8 mouse cellular contexts compared by ENCODE assay signal in genomic region chr10:87813073-87813590, GRCm38 (mm10). TPM values are rescaled to one million over a fixed set of nuclear protein-coding genes. Genes with fewer than 3 reads are reported as not detected.
A peak's percentile ranks its signal among the peaks of the same experiment; 100 is the strongest.
DNase-seq lines count a peak whose midpoint lies in the region; ATAC-seq and TF ChIP-seq lines count a peak whose summit lies in the region.

No protein-coding gene starts in this region.

- H3K36me3 ChIP-seq in liver, postnatal 0 days (replicated peaks; ENCODE audit: insufficient read depth, low read length) = no peaks in the 10 kb centered on the region
- H3K36me3 ChIP-seq in liver, embryonic 11.5 days (ENCODE audit: control insufficient read depth, insufficient read depth, low read length) = no peaks in the 10 kb centered on the region
- no peaks in the 10 kb centered on the region for H3K36me3 ChIP-seq in limb, embryonic 11.5 days (ENCODE audit: control insufficient read depth, insufficient read depth, low read length)
- H3K36me3 ChIP-seq in stomach, embryonic 15.5 days = no peaks in the 10 kb centered on the region

- no peaks in the 10 kb centered on the region for H3K27me3 ChIP-seq in liver, postnatal 0 days (ENCODE audit: insufficient read depth, low read length)
- no peaks in the 10 kb centered on the region for H3K27me3 ChIP-seq in liver, embryonic 11.5 days (replicated peaks; ENCODE audit: control insufficient read depth, insufficient read depth, low read length)
- no peaks in the 10 kb centered on the region for H3K27me3 ChIP-seq in limb, embryonic 11.5 days (ENCODE audit: control insufficient read depth, insufficient read depth, low read length)
- no peaks in the 10 kb centered on the region for H3K27me3 ChIP-seq in stomach, embryonic 15.5 days (replicated peaks)

- no peaks in the 10 kb centered on the region for H3K4me1 ChIP-seq in liver, postnatal 0 days (ENCODE audit: insufficient read depth)
- H3K4me1 ChIP-seq in liver, embryonic 11.5 days (replicated peaks; ENCODE audit: control insufficient read depth, insufficient read depth, low read length) = no peaks in the 10 kb centered on the region
- H3K4me1 ChIP-seq in limb, embryonic 11.5 days (ENCODE audit: control insufficient read depth, insufficient read depth, low read length) = peaks cover 10% of the 10 kb centered on the region
- H3K4me1 ChIP-seq in stomach, embryonic 15.5 days = no peaks in the 10 kb centered on the region

- no peak overlapping the region for H3K9ac ChIP-seq in liver, postnatal 0 days (replicated peaks)
- no peak overlapping the region for H3K9ac ChIP-seq in liver, embryonic 11.5 days (ENCODE audit: low read depth, low read length)
- H3K9ac ChIP-seq in limb, embryonic 11.5 days (ENCODE audit: low read length) = no peak overlapping the region
- no peak overlapping the region for H3K9ac ChIP-seq in stomach, embryonic 15.5 days

- DNase-seq in cerebellum, postnatal 25 days = peak; percentile 14 to 48
- peak; percentile 15 for DNase-seq in liver, postnatal 0 days
- DNase-seq in liver, embryonic 11.5 days (ENCODE audit: low spot score) = no peak
- DNase-seq in limb, embryonic 11.5 days (ENCODE audit: low spot score) = peak; percentile 40
- DNase-seq in layer of hippocampus, adult 2 months (ENCODE audit: low spot score in 2 of 2) = no peak
- no peak for DNase-seq in spleen, adult 18-20 months

- TF ChIP-seq CTCF in liver, postnatal 0 days (IDR thresholded peaks at IDR 0.05; ENCODE audit: low read depth) = no peak
- no peak for TF ChIP-seq CTCF in layer of hippocampus, adult 2 months (conservative IDR thresholded peaks at IDR 0.05)

- 34% methylated on average over 3 of the region's 3 CpGs for WGBS in liver, postnatal 0 days (ENCODE audit: insufficient replicate concordance)
- 23% methylated on average over 3 of the region's 3 CpGs for WGBS in liver, embryonic 11.5 days
- 14% methylated on average over 3 of the region's 3 CpGs for WGBS in limb, embryonic 11.5 days
- 14% methylated on average over 3 of the region's 3 CpGs for WGBS in stomach, embryonic 15.5 days

- no peaks in the 10 kb centered on the region for H3K9me3 ChIP-seq in liver, postnatal 0 days (ENCODE audit: low read length)
- no peaks in the 10 kb centered on the region for H3K9me3 ChIP-seq in liver, embryonic 11.5 days (ENCODE audit: control insufficient read depth, low read length)
- no peaks in the 10 kb centered on the region for H3K9me3 ChIP-seq in limb, embryonic 11.5 days (ENCODE audit: control insufficient read depth, low read length)
- no peaks in the 10 kb centered on the region for H3K9me3 ChIP-seq in stomach, embryonic 15.5 days

- no peak overlapping the region for H3K4me2 ChIP-seq in liver, postnatal 0 days (ENCODE audit: low read depth, low read length)
- H3K4me2 ChIP-seq in liver, embryonic 11.5 days = no peak overlapping the region
- peak overlapping the region; percentile 30 for H3K4me2 ChIP-seq in limb, embryonic 11.5 days (ENCODE audit: low read depth, severe bottlenecking)
- peak overlapping the region; percentile 17 for H3K4me2 ChIP-seq in stomach, embryonic 15.5 days

- no peak overlapping the region for H3K4me3 ChIP-seq in liver, postnatal 0 days (ENCODE audit: low read depth, low read length)
- no peak overlapping the region for H3K4me3 ChIP-seq in liver, embryonic 11.5 days (ENCODE audit: low read depth, low read length)
- H3K4me3 ChIP-seq in limb, embryonic 11.5 days (ENCODE audit: low read depth, low read length) = no peak overlapping the region
- H3K4me3 ChIP-seq in stomach, embryonic 15.5 days (replicated peaks) = no peak overlapping the region
- no peak overlapping the region for H3K4me3 ChIP-seq in layer of hippocampus, adult 2 months

- TF ChIP-seq EP300 in liver, postnatal 0 days (IDR thresholded peaks at IDR 0.05; ENCODE audit: low read depth) = no peak

- no peak overlapping the region for H3K27ac ChIP-seq in liver, postnatal 0 days (ENCODE audit: low read depth)
- no peak overlapping the region for H3K27ac ChIP-seq in liver, embryonic 11.5 days (ENCODE audit: low read depth, low read length)
- H3K27ac ChIP-seq in limb, embryonic 11.5 days (replicated peaks; ENCODE audit: low read depth, low read length) = 0 out of 2 replicates have a peak overlapping the region, but pooled peaks have one; percentile 23
- H3K27ac ChIP-seq in stomach, embryonic 15.5 days = no peak overlapping the region
- no peak overlapping the region for H3K27ac ChIP-seq in layer of hippocampus, adult 2 months

- ATAC-seq in cerebellum, adult (ENCODE audit: insufficient number of reproducible peaks, low FRiP score, low TSS enrichment) = no peak
- no peak for ATAC-seq in liver, postnatal 0 days
- ATAC-seq in liver, embryonic 11.5 days (replicated peaks; ENCODE audit: low FRiP score) = no peak
- ATAC-seq in limb, embryonic 11.5 days (ENCODE audit: insufficient number of reproducible peaks, low FRiP score, low TSS enrichment, low read depth) = 0 out of 2 replicates have a peak, but pooled peaks have one; percentile 3
- no peak; the same call in 1 of the 2 replicates for ATAC-seq in stomach, embryonic 15.5 days (ENCODE audit: insufficient read depth, low FRiP score, low read depth)

RNA-seq across cellular contexts. Expression of gene Igf1, which starts 44.9 kb away (rescaled TPM):
- polyA plus RNA-seq in liver, postnatal 0 days (2015; fragmentation: Nextera tagmentation; extraction: Ambion mirVana) = 34.1 and 42.3 TPM in 2 replicates
- polyA plus RNA-seq in liver, embryonic 11.5 days (2014; fragmentation: Nextera tagmentation; extraction: Ambion mirVana) = 21.8 and 22.6 TPM in 2 replicates
- 51.4 and 61.7 TPM in 2 replicates for polyA plus RNA-seq in limb, embryonic 11.5 days (2014; fragmentation: Nextera tagmentation; extraction: Ambion mirVana)
- polyA plus RNA-seq in stomach, embryonic 15.5 days (2015; fragmentation: Nextera tagmentation; extraction: Ambion mirVana) = 119 and 121 TPM in 2 replicates
- 1 to 10 TPM; 7.8 to 9.2 TPM for total RNA-seq in layer of hippocampus, adult 2 months (2021)

Comparison
In these comparisons a context has a peak if more than half of its experiments do, and no peak if none do; other contexts are left out.
1. DNase-seq: peak in cerebellum, postnatal 25 days (2 of 2), liver, postnatal 0 days (single experiment) and limb, embryonic 11.5 days (single experiment); none in liver, embryonic 11.5 days (single experiment), layer of hippocampus, adult 2 months (0 of 2) and spleen, adult 18-20 months (0 of 2).
2. H3K4me2 ChIP-seq: peak in limb, embryonic 11.5 days (single experiment) and stomach, embryonic 15.5 days (single experiment); none in liver, postnatal 0 days (single experiment) and liver, embryonic 11.5 days (single experiment).